Mouse (Mus musculus) intestine, embryonic 16.5 days (tissue): ENCODE measurements around the gene Strn. TPM values are rescaled to one million over a fixed set of nuclear protein-coding genes. Genes with fewer than 3 reads are reported as not detected.

ENCODE experiments used
- ATAC-seq: fragments of 200-750 bp; cut with Nextera tagmentation; 2 replicates; pipeline ENCODE4 v1.8.0; 2017; ENCODE audit warnings: moderate TSS enrichment, moderate library complexity
- H3K27ac ChIP-seq: fragments of 300-500 bp; sonication (generic); 2 replicates; pipeline ENCODE4 v1.5.1; 2014; ENCODE audit warnings: mild to moderate bottlenecking, low read length
- H3K27me3 ChIP-seq: fragments of 300-500 bp; sonication (generic); replicated peaks from 2 replicates; pipeline ENCODE4 v1.6.1; 2014; ENCODE audit warnings: low read length, control low read depth, mixed read lengths; ENCODE audit not compliant: control insufficient read depth, insufficient read depth
- H3K36me3 ChIP-seq: fragments of 300-500 bp; sonication (generic); 2 replicates; pipeline ENCODE4 v1.6.1; 2014; ENCODE audit warnings: low read length, control low read depth; ENCODE audit not compliant: control insufficient read depth, insufficient read depth
- H3K4me1 ChIP-seq: fragments of 300-500 bp; sonication (generic); 2 replicates; pipeline ENCODE4 v1.6.1; 2014; ENCODE audit warnings: low read length, control low read depth, mixed read lengths; ENCODE audit not compliant: control insufficient read depth, insufficient read depth
- H3K4me2 ChIP-seq: fragments of 300-500 bp; sonication (generic); 2 replicates; pipeline ENCODE4 v1.6.1; 2014; ENCODE audit warnings: low read depth, low read length, control low read depth
- H3K4me3 ChIP-seq: fragments of 300-500 bp; sonication (generic); 2 replicates; pipeline ENCODE4 v1.5.1; 2014; ENCODE audit warnings: mild to moderate bottlenecking, low read length
- H3K9ac ChIP-seq: fragments of 300-500 bp; sonication (generic); 2 replicates; pipeline ENCODE4 v1.6.1; 2014; ENCODE audit warnings: low read depth, low read length
- H3K9me3 ChIP-seq: fragments of 300-500 bp; sonication (generic); 2 replicates; pipeline ENCODE4 v1.6.1; 2016; ENCODE audit warnings: low read length, control low read depth; ENCODE audit not compliant: control insufficient read depth
- WGBS: fragments of 180-500 bp; shearing (Covaris S2); extraction: QIAGEN DNeasy Blood & Tissue Kit; methylation state at CpG from one replicate; pipeline ENCODE4 v1.1.7; 2014; 5-methylcytosine and 5-hydroxymethylcytosine counted together
- polyA plus RNA-seq: library from polyadenylated mRNA; unstranded; fragments of >200 nt; fragmentation: Nextera tagmentation; extraction: Ambion mirVana; gene quantifications from 2 replicates; pipeline ENCODE4 v1.2.1, GENCODE M21; 2015

Strn gene
- 4.7 and 5.3 TPM in 2 replicates for polyA plus RNA-seq

- ATAC-seq = no peak
- WGBS = 38% methylated on average over 4 of the region's 4 CpGs
- no peaks in the 10 kb centered on the region for H3K36me3 ChIP-seq
- peak within 1 kb of the TSS; percentile 71 for H3K4me2 ChIP-seq
- H3K27ac ChIP-seq = peak within 1 kb of the TSS; percentile 97
- H3K27me3 ChIP-seq = no peaks in the 10 kb centered on the region
- H3K4me1 ChIP-seq = peaks cover 9% of the 10 kb centered on the region; the same call in 1 of the 2 replicates
- H3K4me3 ChIP-seq = peak within 1 kb of the TSS; percentile 88
- H3K9me3 ChIP-seq = no peaks in the 10 kb centered on the region
- peak within 1 kb of the TSS; percentile 95 for H3K9ac ChIP-seq
Measured at GRCm38 (mm10) chr17:78737096-78737495, at the start of gene Strn. Gene Strn (minus strand): TSS chr17:78737196.

DNA sequence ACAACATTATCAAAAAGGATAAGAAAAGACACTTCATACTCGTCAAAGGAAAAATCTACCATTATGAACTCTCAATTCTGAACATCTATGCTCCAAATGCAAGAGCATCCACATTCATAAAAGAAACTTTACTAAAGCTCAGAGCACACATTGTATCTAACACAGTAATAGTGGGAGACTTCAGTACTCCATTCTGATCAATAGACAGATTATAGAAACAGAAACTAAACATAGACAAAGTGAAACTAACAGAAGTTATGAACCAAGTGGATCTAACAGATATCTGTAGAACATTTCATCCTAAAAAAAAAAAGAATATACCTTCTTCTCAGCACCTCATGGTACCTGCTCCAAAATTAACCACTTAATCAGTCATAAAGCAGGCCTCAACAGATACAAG is 41.8 kb upstream of the Strn start:
- Histone ChIP-seq H3K4me1 (no peaks in the 10 kb centered on the region), H3K36me3 (no peaks in the 10 kb centered on the region), H3K4me3 (no peak overlapping the region), H3K9ac (no peak overlapping the region), H3K4me2 (no peak overlapping the region), H3K27ac (no peak overlapping the region), H3K9me3 (no peaks in the 10 kb centered on the region), H3K27me3 (no peaks in the 10 kb centered on the region)
- ATAC-seq = no peak
- 81% methylated on average over 1 of the region's 1 CpGs for whole genome bisulfite sequencing

GRCm38 (mm10) chr17:78772317-78772716 is 35.3 kb upstream of the Strn start:
- no peak for ATAC-seq
- Histone ChIP-seq H3K4me1 (no peaks in the 10 kb centered on the region), H3K4me3 (no peak overlapping the region), H3K4me2 (no peak overlapping the region), H3K9ac (no peak overlapping the region), H3K27ac (no peak overlapping the region), H3K9me3 (no peaks in the 10 kb centered on the region), H3K27me3 (no peaks in the 10 kb centered on the region), H3K36me3 (0 out of 2 replicates have a peak, but pooled peaks cover 2% of the 10 kb centered on the region)
- WGBS = 85% methylated on average over 2 of the region's 2 CpGs

DNA sequence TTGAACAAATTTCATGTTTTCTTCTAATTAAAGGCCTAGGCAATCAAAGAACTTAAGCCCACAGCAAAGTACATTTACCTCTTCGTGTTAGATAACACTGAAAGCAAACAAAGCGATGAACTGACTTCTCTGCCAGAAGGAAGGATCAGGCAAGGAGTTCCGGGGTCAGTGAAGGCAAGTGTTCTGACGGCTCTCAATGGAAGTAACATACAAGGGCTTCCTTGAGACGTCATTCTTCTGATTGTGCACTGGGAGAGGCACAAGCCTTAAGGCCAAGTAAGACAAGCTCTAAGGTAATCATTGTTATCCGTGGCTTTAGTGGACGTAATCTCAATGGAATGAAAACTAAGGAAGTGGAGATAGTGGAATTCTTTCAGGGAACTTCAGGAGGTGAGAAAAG is 33.9 kb upstream of the Strn start:
- Histone ChIP-seq H3K36me3 (0 out of 2 replicates have a peak, but pooled peaks cover 2% of the 10 kb centered on the region), H3K4me1 (no peaks in the 10 kb centered on the region), H3K4me2 (no peak overlapping the region), H3K9ac (no peak overlapping the region), H3K27me3 (no peaks in the 10 kb centered on the region), H3K27ac (no peak overlapping the region), H3K9me3 (no peaks in the 10 kb centered on the region), H3K4me3 (no peak overlapping the region)
- ATAC-seq = no peak
- 56% methylated on average over 7 of the region's 7 CpGs for WGBS

- Histone ChIP-seq H3K9ac (no peak overlapping the region), H3K4me2 (no peak overlapping the region), H3K9me3 (no peaks in the 10 kb centered on the region), H3K27me3 (no peaks in the 10 kb centered on the region), H3K27ac (no peak overlapping the region), H3K4me3 (no peak overlapping the region), H3K4me1 (no peaks in the 10 kb centered on the region), H3K36me3 (0 out of 2 replicates have a peak, but pooled peaks cover 2% of the 10 kb centered on the region)
- no peak for ATAC-seq
- 85% methylated on average over 3 of the region's 3 CpGs for WGBS
Measured at GRCm38 (mm10) chr17:78769341-78769740, 32.3 kb upstream of the Strn start.

DNA sequence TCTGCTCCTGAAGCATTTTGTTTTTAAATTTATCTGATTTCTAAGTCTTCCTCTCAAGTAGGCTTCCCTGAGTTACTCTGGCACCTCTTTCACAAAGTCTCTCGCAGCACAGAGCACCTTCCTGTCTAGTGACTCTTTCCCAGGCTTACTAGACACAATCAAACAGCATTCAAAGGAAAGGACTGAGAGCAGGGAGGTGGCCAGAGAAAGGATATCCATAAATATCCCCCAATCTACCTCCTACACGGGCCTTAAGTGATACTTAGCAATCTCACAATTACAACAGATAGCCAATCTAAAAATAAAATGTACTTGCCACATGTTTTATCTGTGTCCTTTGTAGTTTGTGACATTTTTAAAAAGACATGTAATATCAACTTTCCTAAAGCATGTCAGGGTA is 31.9 kb upstream of the Strn start:
- no peak for ATAC-seq
- H3K27me3 ChIP-seq = no peaks in the 10 kb centered on the region
- no peak overlapping the region for H3K4me2 ChIP-seq
- no peaks in the 10 kb centered on the region for H3K9me3 ChIP-seq
- H3K4me1 ChIP-seq = no peaks in the 10 kb centered on the region
- H3K27ac ChIP-seq = no peak overlapping the region
- WGBS = 71% methylated on average over 2 of the region's 2 CpGs
- no peak overlapping the region for H3K4me3 ChIP-seq
- H3K36me3 ChIP-seq = 0 out of 2 replicates have a peak, but pooled peaks cover 6% of the 10 kb centered on the region
- no peak overlapping the region for H3K9ac ChIP-seq

DNA sequence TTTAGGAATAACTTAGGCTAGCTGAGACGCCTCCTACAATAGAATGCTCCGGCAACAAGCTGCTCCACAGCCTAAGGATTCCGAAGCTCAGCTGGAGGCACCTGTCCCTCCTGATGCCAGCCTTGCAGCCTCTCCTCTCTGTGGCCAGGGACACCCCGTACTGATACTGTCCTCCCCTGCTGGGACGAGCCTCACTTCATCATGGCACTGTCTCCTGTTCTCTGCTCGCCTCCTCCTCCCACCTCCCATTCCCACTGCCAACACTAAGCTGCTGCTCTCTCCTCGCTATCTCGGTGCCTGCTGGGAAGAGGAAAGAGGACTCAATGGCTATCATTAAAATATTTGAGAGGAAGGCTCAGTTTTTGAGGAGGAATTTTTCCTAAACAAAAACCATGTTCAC is 30.6 kb upstream of the Strn start:
- Histone ChIP-seq H3K9ac (no peak overlapping the region), H3K4me2 (no peak overlapping the region), H3K4me1 (no peaks in the 10 kb centered on the region), H3K27me3 (no peaks in the 10 kb centered on the region), H3K27ac (no peak overlapping the region), H3K9me3 (no peaks in the 10 kb centered on the region), H3K36me3 (0 out of 2 replicates have a peak, but pooled peaks cover 7% of the 10 kb centered on the region), H3K4me3 (no peak overlapping the region)
- no peak for ATAC-seq
- WGBS = 76% methylated on average over 8 of the region's 8 CpGs

DNA sequence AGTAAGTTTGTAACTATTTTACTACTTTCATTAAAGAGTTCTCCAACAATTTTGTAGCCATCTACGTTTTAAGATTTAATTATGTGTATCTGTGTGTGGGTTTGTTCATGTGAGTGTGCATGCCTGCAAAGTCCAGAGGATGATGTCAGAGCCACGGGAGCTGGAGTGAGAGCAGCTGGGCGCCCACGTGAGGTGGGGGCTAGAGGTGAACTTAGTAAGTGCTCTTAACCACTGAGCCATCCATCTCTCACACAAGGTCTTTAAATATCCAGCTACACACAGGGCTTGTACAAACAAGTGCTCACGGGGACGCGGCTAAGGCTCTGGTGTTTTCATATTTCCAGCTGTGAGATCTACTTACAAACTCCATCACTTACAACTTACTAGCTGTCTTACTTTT is 29.1 kb upstream of the Strn start:
- Histone ChIP-seq H3K27me3 (no peaks in the 10 kb centered on the region), H3K4me3 (no peak overlapping the region), H3K36me3 (0 out of 2 replicates have a peak, but pooled peaks cover 7% of the 10 kb centered on the region), H3K27ac (no peak overlapping the region), H3K4me1 (no peaks in the 10 kb centered on the region), H3K9ac (no peak overlapping the region), H3K9me3 (no peaks in the 10 kb centered on the region), H3K4me2 (no peak overlapping the region)
- 75% methylated on average over 7 of the region's 7 CpGs for WGBS
- no peak for ATAC-seq

DNA sequence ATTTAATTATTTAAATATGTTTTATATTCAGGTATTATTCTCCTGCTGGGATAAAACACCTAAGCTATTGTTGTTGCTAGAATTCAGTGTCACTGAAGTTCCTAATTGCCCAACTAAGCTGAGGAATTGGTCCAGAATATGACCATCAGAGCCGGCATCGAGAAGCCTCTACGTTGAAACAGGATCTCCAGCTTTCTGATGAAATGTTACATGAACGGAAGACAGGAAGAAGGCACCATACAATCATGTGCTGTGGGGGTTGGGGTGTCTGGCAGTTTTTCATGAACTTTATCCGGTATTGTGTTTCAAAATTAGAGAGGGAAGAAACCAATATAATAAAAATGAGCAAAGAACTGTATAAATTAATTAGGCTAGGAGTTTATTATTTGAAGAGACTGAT is 26.3 kb upstream of the Strn start:
- H3K4me3 ChIP-seq = no peak overlapping the region

More for the DNA sequence above, 26.3 kb upstream of the Strn start:
- no peak overlapping the region for H3K4me2 ChIP-seq
- ATAC-seq = no peak
- H3K9ac ChIP-seq = no peak overlapping the region
- no peaks in the 10 kb centered on the region for H3K9me3 ChIP-seq
- no peaks in the 10 kb centered on the region for H3K4me1 ChIP-seq
- no peak overlapping the region for H3K27ac ChIP-seq
- H3K27me3 ChIP-seq = no peaks in the 10 kb centered on the region
- 0 out of 2 replicates have a peak, but pooled peaks cover 6% of the 10 kb centered on the region for H3K36me3 ChIP-seq
- WGBS = 92% methylated on average over 5 of the region's 5 CpGs
